Mouse (Mus musculus) small intestine, adult 2 months (tissue): ENCODE results near the gene Nrp2.

Experiments
- CTCF ChIP-seq: fragments of 200-500 bp; IDR thresholded peaks from 2 replicates; pipeline ENCODE4 v1.5.1; 2012; ENCODE audit warnings: low read depth, mild to moderate bottlenecking, control low read depth, inconsistent platforms, low read length, moderate library complexity, mixed read lengths; ENCODE audit not compliant: insufficient replicate concordance, insufficient read length; ENCODE audit errors: extremely low read depth
- POLR2A ChIP-seq: fragments of 200-500 bp; IDR thresholded peaks from 2 replicates; pipeline ENCODE4 v1.6.1; 2012; ENCODE audit warnings: low read depth, mild to moderate bottlenecking, control low read depth, inconsistent platforms, low read length, moderate library complexity

- no peak for TF ChIP-seq CTCF
- TF ChIP-seq POLR2A = no peak
Observed at GRCm38 (mm10) chr1:62750408-62751008, 47.4 kb downstream of the Nrp2 start.
